Mouse (Mus musculus) thymus, adult 2 months (tissue): ENCODE results near the gene Plxna4.

Source experiments
- CTCF ChIP-seq: fragments of 200-500 bp; IDR thresholded peaks from 2 replicates; pipeline ENCODE4 v1.5.1; 2012; ENCODE audit warnings: mild to moderate bottlenecking, control low read depth, low read length, moderate library complexity, borderline replicate concordance; ENCODE audit not compliant: control insufficient read depth, poor library complexity, insufficient read depth; ENCODE audit errors: extremely low read depth
- POLR2A ChIP-seq: fragments of 200-500 bp; IDR thresholded peaks from 2 replicates; pipeline ENCODE4 v1.6.1; 2012; ENCODE audit warnings: mild to moderate bottlenecking, low read length, control low read depth, moderate library complexity; ENCODE audit not compliant: control insufficient read depth, poor library complexity, insufficient read depth; ENCODE audit errors: extremely low read depth

DNA sequence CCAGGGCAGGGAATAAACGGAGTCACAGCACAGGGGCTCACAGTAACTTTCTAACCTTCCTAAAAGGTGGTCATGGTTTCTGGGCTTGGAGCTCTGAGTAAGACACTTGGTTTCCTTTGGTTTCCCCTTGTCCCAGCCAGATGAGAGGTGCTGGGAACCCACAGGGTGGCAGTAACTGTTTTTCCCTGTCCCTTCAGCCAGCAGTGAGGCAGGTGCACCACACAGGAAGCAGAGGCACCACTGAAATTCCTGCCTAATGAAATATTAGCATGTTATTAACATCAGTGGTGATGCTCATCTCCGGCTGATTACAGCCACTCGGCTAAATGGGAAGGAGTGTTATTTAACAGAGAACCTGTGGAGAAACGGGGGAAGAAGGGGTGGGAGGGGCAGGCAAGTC, 428.1 kb downstream of the Plxna4 start:
- no peak for TF ChIP-seq CTCF
- TF ChIP-seq POLR2A, result no peak
